Mouse (Mus musculus) spleen, postnatal 14 days (tissue): ENCODE results near the gene Ppp4r3a.
"Not testable (repeated sequence)": the region's sequence is repeated elsewhere in the genome, so short reads cannot be mapped to it uniquely, and the experiment has no call there.

Experiments
- DNase-seq, 2 experiments: peaks; one replicate each; pipeline ENCODE4 v3.0.0; 2021 to 2022; ENCODE audit warnings: low spot score in 2 of 2

The Ppp4r3a gene

DNA sequence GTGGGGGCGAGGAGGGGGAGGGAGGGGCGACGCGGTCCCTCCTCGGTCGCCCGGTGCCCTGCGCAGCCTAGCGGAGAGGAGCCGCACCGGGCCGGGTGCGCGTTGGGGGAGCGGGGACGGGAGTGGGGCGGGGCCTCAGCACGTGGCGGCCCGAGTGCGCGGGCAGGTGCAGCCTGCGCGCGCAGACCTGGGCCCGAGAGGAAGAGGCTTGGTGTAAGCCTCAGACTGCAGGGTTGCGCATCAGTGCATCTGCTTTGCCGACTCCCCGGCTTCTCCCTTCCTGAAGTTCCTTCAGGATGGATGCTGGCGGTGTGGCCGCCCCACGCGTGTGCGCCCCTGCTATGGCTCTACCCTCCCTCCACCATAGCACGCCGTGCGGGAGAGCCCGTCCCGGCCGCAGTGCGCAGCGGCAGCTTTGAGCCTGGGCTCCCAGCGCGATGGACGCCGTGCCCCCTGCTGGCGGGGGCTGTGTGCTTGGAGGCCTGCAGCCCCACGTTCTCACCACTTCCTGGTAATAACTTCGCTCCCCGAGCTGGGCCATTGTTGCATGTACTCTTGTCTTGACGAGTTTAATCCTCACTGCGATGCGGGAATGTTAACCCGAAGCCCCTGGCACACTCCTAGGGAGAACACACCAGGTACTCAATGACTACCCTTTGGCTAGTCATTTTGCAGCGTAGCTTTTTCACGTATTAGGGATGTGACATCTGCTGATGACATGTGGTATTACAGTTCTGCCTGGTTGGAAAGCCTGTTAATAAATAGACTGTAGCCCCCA, 54.4 kb downstream of the Ppp4r3a start, which contains the start of gene Ccdc88c:
Ccdc88c (minus strand) TSS at position 103 of the 778 bp plus-strand sequence.
- DNase-seq = peak; percentile 85 to 88

DNA sequence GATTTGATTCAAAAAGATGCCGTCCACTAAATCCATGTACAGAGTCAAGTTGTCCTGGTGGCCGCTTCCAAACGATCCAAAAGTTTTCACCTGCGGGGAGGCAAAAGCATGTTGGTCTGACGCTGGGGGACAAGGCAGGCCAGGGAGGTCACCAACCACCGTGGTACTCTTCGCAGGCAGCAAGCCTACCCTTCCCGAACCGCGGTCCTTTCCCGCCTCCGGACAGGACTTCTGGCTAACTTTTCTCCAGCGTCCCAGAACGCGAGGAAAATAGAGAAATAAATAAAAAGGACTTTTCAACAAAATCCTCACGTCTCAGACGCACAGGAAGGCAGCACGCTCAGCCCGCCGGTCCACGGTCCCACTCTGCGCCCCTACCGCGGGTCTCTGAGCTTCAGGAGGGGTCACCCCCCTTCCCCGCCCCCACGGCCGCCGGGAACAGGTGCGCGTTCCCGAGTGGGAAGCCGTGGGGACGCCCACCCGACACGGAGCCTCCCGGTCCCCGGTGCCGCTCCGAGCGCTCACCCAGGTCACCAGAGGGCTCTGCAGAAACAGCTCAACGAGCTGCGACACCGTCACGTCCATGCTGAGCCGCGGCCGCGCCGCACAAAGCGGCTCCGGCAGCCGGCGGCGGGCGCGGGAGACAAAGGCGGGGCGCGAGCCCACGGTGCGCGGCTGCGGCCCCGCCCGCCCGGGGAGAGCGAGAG, 55.1 kb downstream of the Ppp4r3a start:
- DNase-seq = no peak

DNA sequence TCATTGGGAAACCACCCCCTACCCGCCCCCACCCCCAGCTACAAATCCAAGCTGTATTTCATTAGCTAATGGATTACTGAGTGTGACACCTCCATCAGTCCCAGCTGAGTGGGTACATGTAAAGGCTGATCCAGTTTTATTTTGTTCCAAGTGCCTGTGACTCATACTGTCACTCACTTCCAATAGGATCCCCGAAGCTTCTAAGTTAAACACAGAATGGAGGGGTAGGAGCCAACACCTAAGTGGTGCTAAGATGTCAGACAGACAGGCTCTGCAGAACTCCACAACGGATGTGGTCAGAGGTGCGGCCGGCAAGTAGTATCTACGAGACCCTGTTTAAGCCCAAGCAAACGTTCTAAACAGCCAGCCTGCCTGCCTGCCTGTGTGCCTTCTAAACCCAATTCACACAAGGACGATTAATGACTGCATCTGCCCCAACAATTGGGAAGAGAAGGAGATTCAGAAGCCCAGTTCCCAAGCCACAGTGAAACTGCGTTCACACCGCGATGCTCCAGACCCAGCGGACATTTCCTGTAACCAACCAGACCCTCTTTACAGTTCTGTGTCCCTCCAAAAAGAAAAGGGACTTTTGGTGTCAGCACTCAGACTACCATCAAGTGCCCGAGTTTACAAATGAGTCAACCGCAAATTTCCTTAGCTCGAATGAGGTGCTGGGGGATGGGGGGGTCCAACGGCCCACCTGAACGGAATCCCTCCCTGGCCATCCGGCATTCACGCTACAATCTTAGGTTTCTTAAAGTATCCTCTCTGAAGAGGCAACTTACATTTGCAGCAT, 55.9 kb downstream of the Ppp4r3a start:
- DNase-seq = no peak

DNA sequence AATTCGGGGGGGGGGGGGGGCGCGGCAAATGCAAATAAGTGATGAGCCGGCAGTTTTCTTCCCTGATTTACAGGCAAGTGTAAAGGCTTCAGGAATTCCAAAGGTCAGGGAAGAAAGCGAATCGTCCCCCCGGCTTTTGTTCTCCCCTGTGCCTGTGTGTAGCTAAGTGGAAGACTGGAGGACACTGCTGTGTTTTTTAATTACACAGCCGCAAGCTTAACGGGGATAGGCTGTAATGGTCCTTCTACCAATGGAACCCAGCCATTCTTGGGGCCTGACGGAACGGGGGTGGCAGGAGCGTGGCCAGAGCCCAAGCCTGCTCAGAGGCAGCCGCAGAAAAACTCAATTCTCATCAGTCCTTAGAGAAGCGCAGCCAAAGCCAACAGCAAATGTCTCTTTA, 56.6 kb downstream of the Ppp4r3a start:
- no peak for DNase-seq

DNA sequence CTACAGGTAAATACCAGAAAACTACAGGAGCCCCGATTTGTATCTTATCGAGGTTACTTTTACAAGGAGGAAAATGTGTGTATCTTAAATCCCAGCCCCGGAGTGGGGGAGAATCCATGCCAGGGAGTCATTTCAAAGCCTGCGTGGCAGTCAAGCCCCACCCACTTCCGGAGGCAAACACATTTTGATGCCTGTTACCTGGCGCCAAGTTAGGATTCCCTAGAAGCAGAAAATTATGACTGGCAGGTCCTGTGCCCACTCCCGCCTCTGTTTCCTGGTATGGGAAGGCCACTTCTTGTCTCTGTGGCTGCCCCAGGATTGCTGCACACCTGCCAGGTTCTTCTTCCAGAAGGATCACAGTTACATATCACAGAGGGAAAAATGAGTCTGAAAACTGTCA, 57.0 kb downstream of the Ppp4r3a start:
- no peak for DNase-seq

DNA sequence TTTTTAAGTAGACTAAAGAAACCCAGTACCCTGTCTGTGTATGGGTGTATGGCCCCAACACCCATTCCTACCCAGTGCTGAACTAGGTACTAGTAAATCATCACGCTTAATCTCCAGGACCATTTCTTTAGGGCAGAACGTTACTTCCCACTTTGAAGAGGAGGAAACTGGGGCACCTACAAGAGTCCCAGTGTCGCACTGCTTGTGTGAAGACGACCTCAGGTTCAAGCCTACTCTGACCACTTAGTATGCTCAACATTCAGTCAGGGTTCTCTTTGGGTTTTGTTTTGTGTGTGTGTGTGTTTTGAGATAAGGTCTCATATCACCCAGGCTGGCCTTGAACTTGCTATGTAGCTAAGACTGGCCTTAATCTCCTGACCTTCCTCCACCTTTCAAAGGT, 57.5 kb downstream of the Ppp4r3a start:
- no peak for DNase-seq

DNA sequence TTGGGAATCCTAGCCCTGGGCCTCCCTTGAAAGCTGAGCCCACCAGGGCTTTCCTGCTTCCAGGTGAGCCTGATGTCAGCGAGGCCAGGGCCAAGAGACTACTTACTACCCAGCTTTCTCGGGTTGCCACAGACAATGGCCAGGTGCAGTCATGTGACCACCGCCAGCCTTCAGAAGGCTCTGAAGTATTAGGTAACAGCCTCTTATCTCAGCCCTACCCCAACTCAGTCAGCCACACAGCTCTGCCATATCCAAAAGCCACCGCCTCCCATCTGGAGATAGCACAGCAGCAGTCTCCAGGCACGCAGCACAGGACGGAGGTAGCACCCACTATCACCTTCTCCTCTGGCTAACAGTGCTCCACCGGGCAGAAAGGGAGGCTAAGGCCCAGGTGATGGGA, 58.1 kb downstream of the Ppp4r3a start:
- no peak for DNase-seq

DNA sequence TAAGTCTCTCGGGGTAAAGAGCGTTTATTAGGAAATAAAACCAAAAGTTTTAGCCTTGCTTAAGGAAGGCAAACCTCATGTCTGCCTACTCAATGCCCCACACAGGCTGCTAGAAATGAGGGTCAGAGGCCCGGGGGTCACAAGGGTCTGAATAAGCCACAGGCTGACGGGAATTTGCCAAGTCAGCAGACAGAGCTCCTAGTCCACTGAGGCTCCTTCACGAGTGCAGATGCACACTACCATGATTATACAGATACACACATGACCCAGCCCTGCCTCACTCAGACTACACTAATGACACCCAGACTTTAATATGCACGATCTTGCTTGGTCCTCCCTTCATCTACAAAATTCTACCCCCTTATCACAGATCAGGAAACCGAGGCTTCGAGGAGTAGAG, 58.7 kb downstream of the Ppp4r3a start:
- DNase-seq = no peak

DNA sequence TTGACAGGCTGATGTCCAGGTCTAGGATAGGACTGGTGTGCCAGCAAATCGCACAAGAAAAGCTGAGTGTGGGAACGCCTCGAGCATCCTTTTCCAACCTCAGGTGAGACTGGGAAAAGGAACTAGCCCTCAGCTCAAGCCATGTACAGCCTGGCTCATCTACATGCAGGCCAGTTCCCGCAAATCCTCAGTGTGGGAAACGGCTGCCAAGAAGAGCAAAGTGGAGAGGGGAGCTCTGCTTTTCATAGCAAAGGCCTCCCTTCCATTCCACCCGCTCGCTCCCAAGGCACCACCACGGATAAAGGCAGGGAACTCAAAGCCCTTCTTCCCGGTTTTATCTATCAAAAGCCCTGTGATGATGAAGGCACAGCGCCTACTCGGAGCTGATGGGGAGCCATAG, 60.4 kb downstream of the Ppp4r3a start:
- no peak for DNase-seq

DNA sequence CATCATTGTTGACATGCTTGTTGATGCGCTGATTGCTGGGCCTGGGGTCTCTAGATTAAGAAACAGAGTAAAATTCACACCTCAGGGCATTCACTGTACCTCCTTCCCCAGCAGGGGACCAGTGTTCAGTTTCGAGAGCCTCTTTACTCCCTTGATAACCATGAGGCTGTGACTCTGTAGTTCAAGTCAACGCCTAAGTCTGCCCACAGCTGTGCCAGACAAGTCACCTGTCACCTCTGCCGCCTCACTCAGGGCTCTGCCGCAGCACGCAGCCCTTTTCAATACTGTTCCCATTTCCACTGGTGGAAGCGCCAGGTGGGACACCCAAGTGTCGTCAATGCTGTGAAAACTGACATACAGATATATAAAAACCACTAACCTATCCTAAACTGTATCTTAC, 61.1 kb downstream of the Ppp4r3a start:
- no peak for DNase-seq

DNA sequence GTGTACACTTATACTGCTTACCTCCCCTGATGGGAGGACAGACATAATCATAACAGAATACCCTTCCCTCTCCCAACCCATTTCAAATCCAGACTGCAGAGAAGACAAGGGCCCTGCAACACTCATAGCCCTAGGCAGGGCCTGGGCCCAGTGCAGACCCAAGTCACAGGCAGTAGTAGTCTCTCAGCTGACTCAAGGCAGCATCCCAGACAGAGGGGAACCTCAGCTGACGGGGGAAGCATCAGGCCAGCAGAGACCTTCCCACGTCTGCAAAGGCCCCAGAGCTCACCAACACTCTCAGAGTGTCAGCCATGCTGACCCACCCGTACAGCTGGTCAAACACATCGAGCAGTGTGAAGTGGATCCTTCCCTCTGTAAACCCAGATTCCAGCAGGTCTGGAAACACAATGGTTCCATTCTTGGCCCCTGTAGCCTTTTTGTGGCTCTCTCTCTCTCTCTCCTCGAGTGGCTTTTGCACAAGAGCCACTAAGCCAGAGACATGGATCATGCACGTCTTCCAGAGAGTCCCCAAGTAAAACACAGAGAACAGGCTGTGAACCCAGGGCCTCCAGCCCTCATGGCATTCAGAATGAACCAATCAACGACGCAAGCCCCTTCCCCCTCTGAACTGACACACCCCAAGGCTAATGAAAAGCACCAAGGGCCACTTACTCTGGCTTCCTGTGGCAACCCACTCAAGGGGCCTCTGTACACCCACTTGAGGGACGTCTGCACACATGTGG, 61.8 kb downstream of the Ppp4r3a start:
- DNase-seq = no peak

DNA sequence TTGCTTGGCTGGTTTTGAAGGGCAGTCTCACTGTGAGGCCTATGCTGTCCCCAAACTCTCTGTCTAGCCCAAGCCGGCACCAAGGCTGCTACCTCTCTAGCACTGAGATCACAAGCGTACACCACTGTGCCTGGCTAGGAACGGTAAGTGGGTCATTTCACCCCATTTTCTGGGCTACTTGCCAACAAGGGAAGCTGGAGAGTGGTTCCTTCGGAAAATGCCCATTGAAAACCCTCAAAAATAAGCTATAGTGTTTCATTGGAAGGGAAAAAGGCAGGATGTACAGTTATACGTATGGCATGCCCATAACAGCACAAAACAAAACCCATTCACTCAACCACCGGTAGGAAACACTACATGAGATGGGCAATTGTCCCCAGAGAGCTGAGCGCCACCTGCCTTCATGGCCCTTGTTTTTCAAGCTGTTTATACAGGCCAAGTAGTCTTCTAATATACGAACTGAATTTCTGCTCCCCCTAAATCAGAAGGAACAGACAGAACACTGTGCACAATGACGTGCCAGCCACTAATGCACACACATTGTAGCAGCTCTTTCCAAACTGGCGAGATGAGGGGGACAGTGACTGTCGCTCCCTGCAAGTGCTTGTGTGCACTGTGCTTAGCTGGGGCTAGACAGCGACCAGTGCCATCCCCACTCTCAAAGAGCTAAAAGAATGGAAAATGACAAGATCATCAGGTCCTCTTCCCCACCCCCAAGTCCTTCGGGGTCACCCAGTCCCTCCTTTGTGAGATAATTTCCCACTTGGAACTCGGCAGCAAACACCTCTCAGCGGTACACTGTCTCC, 63.1 kb downstream of the Ppp4r3a start:
- DNase-seq = no peak

DNA sequence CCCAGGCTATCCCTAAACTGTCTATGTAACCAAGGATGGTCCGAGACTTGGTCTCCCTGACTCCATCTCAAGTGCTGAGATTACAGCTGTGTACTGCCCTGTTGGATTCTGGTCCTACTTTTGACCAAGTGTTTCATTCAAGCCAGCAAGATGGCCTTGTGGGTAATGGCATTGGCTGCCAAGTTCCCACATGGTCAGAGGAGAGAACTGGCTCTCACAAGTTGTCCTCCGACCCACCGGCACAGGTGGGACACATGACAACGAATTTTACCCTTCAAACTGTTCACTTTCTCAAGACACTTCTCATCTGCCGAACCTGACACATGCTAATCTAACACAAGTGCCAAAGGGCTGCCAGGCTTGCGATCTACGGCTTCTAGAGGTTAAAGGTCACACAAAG, 64.1 kb downstream of the Ppp4r3a start:
- peak in 1 of 2 experiments; percentile 1 for DNase-seq

DNA sequence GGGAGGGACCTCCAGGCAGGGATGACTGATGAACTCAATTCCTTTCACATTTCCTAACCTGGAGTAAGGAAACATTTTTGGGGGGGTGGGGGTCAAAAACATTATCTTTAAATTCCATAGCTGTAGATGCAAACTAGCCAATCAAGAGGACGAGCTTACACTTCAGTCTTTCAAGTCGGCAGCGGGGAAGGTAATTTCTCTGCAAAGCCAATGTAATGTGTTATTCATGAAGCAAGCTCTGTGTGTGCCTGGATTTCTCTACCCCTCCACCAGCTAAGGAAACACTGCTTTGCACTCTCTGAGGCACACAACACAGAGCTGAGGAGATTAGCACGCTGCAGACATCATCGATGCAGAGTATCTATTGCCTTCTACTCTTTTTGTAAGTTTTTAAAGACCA, 64.5 kb downstream of the Ppp4r3a start:
- no peak for DNase-seq

DNA sequence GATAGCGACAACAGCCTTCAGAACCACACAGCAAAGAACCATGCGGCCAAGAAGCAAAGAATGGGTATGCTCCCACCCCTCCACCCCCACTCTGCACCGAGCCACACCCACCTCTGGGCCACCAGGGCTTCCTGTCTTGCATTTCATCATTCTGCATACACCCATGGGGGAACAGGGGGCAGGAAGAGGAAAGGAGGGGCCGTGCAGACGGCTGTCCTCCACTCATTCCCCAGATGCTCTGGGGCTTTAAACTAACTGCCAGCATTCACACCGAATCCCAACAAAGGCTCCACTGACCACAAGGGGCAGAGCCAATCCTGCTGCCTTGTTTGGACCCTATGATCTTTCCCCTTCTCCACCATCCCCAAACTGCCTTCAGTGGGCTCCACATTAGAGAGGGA, 65.5 kb downstream of the Ppp4r3a start:
- DNase-seq = peak; percentile 50 to 57

DNA sequence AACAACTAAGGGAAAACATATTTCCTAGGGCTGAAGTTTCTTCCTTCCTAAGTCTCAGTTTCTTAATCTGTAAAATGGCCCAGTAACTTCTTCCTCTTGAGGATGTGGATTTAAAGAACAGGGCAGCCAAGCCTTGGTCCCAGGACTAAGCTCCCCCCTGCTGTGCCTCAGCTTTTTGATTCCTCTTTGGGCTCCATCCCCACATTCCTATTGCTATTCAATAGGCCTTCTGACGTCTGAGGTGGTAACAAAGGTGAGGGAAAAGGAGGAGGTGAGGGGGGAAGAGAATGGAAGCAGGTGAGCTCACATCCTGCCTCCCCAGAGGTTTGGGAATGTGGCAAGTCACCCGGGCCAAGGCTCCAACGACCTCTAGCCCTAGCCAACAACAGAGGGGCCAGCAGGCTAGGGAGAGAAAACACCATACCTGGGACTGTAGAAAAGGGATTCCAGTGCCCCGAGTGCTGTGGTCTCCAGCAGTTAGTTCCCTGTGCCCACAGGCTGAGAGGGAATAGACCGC, 67.0 kb downstream of the Ppp4r3a start:
- DNase-seq = no peak

DNA sequence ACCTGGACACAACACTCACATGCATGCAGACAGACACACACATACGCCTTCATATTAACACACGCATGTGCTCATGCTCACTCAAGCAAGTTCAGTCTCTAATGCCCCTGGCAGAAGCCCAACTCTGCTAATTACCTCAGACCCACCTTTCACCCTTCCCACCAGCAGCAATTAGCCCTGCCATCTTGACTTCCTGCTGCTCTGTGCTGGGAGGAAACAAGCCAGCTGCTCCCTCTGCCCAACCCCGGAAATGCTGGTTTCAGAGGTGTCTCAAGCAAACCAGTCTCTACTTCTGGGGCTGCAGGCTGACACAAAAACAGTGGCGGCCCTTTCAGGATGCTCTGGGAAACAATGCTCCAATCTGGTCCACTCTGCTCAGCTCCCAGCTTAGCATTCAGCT, 67.6 kb downstream of the Ppp4r3a start:
- DNase-seq = peak; percentile 46 to 49

DNA sequence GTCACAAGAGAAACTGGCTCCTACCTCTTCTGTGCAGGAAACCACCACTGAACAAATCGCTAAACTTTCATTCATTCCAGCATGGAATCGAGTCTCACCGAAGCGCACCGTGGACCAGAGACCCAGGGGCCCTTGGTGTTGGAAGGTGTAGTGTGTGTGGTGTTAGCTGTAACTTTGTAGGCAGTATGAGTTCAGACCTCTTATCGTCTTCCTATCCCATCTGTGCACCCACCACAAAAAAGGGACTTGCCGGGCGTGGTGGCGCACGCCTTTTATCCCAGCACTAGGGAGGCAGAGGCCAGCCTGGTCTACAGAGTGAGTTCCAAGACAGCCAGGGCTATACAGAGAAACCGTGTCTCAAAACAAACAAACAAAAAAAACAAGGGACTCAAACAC, 68.3 kb downstream of the Ppp4r3a start:
- DNase-seq = no peak

DNA sequence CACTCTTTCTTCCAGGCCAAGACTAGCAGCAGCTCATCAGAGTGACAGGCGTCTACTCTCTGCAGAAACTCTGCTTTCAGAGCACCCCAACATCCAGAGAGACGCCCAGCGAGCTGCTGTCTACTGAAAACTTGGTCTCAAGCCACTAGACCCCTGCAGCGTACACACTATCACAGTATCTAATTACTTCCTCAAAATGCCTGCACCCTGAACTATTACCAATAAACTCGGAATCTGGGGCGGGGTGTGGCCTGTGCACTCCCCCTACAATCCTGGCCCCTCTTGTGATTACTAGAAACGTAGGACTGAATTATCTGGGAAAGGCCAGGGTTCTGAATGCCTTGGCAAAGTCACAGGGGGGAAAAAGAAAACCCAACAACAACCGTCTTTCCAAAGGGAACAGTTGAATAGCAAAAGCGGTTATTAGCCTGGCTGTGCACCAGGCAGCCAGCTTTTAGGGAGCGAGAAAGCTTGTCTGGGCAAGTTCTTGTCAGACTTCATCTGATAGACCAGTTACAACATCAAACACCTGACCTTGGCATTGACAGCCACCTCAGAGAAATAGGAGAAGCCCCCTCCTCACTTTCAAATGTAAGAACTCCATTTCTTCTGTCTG, 68.8 kb downstream of the Ppp4r3a start:
- DNase-seq = no peak

DNA sequence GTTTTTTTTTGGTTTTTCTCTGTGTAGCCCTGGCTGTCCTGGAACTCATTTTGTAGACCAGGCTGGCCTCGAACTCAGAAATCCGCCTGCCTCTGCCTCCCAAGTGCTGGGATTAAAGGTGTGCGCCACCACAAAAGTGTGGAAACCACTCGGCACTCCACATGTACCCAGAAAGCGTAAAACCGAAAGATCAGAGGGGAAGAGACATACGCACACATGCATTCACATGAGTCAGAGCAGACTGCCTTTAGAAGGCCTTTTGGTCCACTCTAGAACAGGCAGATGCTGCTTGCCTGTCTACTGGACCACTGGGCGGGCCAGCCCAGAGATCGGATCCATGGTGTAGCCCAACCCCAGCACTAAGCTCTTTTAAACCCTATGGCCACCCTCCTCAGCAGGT, 69.8 kb downstream of the Ppp4r3a start:
- not testable (repeated sequence) for DNase-seq
